Mouse (Mus musculus): ENCODE measurements at regions not wholly inside any gene's neighbourhood (a gene's known extent, or its start where the extent isn't known, plus 50 kb on each side); places are given as distances from the start of the nearest gene placed in this dataset.

- DNase-seq (ENCODE audit: low read depth, low spot score): no peak
Observed at GRCm38 (mm10) chr11:20982500-20982899, 108.6 kb upstream of the Peli1 start.

GRCm38 (mm10) chr11:20985069-20985759, 105.9 kb upstream of the Peli1 start:
- DNase-seq (ENCODE audit: low read depth, low spot score): no peak

GRCm38 (mm10) chr11:20985771-20986170, 105.3 kb upstream of the Peli1 start:
- no peak for DNase-seq (ENCODE audit: low read depth, low spot score)

DNA sequence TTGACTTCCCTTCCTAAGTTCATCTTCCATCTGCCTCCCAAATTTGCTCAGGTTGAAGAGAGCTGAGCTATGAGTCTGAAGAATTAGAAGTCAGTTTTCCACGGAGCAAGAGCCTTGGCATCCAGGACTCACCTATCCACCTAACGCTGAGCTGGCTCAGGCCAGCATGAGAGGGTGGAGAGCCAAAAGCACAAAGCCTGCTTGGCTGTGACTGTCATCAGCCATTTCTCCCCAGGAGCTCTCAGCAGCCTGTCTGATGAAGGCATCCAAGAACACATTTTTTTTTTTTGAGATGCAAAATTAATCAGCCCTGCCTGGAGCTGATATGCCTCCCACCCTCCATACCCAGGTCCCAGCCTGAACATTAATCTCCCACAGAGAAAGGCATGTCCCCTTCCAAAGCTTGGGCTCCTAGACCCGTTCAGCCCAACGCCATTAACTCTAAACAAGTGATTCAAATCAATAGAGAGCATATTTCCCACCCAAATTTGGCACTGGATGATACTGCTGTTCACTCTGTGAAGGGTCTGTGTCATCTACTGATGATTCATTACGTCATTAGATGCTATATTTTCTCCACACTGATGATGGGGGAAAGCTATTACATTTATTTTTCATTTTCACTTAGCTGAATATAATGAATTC, 103.8 kb upstream of the Peli1 start:
- DNase-seq (ENCODE audit: low read depth, low spot score): no peak

DNA sequence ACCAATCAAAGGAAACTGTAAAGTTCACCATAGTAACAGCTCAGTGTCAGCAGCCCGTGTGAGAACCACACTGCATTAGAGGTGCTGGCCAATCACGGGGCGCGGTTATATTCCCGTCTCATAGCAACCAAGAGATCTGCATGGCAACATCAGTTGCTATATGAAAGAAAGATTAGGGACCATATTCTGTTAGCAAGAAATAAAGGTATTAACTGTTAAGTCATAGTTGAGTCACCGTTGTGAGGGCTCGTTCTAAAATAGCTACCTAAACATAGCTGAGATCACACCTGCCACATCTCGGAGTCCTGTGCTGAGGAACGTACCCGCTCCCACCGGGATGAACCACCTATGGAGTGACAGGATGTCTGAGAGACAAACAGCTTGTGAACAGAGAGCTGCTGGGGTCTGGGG, 103.2 kb upstream of the Peli1 start:
- no peak for DNase-seq (ENCODE audit: low read depth, low spot score)

- DNase-seq (ENCODE audit: low read depth, low spot score): no peak
Observed at GRCm38 (mm10) chr11:20988871-20989270, 102.2 kb upstream of the Peli1 start.

DNA sequence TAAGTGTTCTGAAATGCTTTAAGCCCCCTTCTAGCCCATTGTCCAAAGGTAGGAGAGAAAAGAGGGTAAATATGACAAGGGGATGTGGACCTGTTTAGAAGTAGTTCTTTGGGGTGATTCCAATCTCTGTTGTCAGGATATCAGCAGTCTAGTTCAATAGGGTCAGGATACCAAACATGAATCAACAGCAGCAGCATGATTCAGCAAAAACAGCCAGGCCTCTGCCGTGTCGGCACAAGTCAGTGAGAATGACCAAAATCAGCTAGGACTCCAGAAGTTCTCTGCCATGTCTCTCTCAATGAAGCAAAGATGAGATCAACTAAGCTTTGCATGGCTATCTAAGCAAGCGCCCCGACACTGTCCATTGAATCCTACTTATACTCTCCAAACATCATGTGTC, 97.5 kb upstream of the Peli1 start:
- DNase-seq (ENCODE audit: low read depth, low spot score): no peak

DNA sequence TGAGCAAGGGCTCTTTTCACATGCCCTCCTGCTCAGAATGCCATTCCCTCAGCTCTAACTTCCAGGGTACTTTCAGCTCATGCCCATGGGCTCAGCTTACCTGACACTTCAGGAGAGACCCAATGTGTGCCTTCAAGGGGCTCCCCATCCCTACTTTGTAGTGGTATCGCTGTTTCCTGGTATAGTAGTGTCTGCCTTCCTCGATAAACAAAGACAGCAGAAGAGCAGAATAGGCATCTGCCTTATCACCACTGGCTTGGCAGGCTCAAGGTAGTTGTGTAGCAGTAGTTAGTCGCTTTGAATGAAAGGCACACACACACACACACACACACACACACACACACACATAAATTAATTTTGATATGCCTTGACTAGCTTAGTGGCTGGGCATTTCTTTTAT, 89.7 kb upstream of the Peli1 start:
- DNase-seq (ENCODE audit: low read depth, low spot score): no peak

- DNase-seq (ENCODE audit: low read depth, low spot score): no peak
Observed at GRCm38 (mm10) chr11:21007222-21007621, 83.9 kb upstream of the Peli1 start.

GRCm38 (mm10) chr11:21009505-21009904, 81.6 kb upstream of the Peli1 start:
- no peak for DNase-seq (ENCODE audit: low read depth, low spot score)

GRCm38 (mm10) chr11:21010867-21011266, 80.2 kb upstream of the Peli1 start:
- no peak for DNase-seq (ENCODE audit: low read depth, low spot score)

GRCm38 (mm10) chr11:21014250-21014649, 76.8 kb upstream of the Peli1 start:
- DNase-seq (ENCODE audit: low read depth, low spot score): no peak

DNA sequence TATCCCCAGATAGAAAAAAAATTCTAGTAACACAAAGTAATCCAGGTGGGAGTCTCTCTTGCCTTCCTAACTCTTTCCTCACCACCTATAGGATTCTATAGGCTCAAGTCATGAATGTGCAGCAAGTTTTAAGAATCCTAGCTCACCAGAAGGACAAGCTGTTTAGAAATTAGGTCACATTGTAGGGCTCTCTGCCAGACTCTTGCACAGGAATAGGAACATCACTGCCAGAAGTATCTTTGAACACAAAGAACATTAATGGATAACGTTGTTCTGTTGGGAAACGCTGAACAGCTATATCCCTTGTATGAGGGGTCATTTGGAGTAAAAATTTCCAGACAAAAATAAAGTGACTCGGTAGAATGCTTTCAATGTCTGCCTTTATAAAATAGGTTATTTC, 75.6 kb upstream of the Peli1 start:
- DNase-seq (ENCODE audit: low read depth, low spot score): no peak

DNA sequence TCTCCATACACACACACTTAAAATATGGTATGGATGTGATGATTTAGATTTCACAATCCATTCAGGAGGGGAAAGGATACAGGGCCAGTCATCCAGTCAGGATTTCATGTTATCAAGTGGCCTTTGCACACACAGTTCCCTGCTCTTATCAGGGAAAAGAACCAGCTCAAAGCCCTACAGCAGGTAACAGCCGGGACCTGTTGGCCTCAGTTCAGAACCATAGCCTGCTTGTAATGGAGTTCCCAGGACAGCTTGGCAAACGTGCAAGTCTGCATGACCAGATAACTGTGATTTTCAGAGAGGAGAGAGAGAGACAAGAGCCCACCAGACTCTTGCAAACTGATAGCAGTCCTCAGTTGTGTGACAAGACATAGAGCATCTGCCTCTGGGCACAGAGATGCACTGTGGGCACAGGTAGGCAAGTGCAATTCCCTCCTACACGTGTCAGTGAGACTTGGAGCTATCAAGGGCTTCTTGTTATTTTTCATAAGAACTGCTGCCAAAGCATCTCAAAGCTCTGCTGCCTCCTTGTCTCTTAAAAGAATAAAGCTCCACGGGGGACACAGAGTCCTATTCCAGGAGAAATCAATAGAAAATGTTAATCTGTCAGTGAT, 74.9 kb upstream of the Peli1 start:
- DNase-seq (ENCODE audit: low read depth, low spot score): no peak

GRCm38 (mm10) chr11:21016791-21017329, 74.2 kb upstream of the Peli1 start:
- DNase-seq (ENCODE audit: low read depth, low spot score): no peak

DNA sequence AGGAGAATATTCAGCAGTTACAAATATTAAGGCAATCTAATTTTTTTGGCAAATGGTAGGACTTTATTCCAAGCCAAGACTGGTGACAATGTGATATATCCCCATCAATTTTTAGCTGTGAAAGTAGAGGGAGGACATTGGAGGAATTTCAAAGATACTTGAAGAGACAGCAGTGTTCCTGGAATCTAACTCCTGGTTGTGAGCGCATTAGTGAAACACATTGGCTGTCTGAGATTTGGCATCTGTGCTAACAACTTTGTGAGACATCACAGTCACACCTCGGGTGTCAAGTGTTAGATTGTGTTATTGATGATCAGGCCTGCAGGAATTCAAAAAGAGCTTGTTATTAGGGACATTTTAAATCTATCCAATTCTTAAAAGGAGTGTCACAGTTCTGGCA, 71.3 kb upstream of the Peli1 start:
- DNase-seq (ENCODE audit: low read depth, low spot score): no peak

- no peak for DNase-seq (ENCODE audit: low read depth, low spot score)
Observed at GRCm38 (mm10) chr11:21024111-21024510, 67.0 kb upstream of the Peli1 start.

DNA sequence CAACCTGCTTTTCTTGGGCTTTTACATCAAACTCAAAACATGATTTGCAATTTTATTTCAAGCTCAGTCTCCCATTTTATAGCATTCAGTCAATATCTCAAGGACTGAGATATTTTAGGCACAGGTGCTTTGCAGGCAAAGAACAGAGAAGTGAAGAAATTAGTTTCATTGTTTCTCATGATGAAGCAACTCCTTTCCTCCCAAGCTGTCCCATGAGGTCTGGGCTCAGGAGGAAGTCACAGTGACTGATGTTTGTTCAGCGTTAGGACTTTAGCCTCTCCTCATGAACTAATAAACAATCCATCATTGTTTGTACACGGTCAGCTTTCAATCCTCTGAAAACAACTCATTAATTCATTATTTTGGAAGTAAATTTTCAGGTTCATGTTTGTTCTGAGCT, 66.6 kb upstream of the Peli1 start:
- no peak for DNase-seq (ENCODE audit: low read depth, low spot score)

- DNase-seq (ENCODE audit: low read depth, low spot score): no peak
Observed at GRCm38 (mm10) chr11:21027299-21027698, 63.8 kb upstream of the Peli1 start.

DNA sequence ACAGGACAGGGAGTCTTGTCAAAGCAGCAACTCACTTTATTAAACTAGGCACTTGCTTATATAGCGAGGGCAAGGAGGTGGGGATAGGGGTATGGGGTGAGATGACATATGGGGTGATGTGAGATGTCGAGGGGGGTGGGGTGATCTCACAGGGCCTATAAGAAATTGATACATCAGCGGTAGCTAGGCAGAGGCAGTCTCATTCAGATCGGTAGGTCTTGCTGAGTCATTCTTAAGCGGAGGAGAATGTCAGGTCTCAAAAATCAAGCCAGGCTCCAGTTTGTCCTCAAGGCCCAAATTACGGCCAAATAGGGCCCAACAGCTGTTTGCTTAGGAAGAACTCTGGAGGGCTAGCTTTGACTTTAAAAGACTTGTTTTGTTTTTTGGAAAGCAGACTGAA, 60.7 kb upstream of the Peli1 start:
- DNase-seq (ENCODE audit: low read depth, low spot score): no peak

DNA sequence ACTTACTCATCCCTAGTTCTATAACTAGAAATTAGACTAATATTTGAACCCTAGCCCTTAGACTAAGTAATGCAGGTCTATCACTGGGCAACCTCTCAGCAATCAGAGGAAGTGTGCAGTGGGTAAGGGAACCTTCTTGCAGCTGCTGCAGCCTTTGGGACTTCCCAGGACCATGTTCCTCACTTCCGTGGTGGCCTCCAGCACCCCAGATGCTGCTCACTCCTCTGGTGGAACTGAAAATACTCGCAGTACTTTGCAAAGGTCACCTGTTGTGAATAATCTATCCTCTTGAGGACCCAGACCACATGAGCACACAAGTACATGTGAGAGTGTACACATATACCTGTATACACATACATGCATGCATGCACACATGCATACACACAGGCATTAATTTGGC, 59.3 kb upstream of the Peli1 start:
- no peak for DNase-seq (ENCODE audit: low read depth, low spot score)

- no peak for DNase-seq (ENCODE audit: low read depth, low spot score)
Observed at GRCm38 (mm10) chr11:21033234-21033822, 57.8 kb upstream of the Peli1 start.

All from embryo, embryonic 11.5 days (tissue).